Mouse (Mus musculus) lung, postnatal 0 days (tissue): ENCODE data around the gene Ppip5k1.

Experiments
- CTCF ChIP-seq: IDR thresholded peaks from 2 replicates; pipeline ENCODE4 v1.5.1; 2016; ENCODE audit warnings: antibody characterized with exemption, mild to moderate bottlenecking
- EP300 ChIP-seq: IDR thresholded peaks from 2 replicates; pipeline ENCODE4 v1.6.1; 2016; ENCODE audit warnings: antibody characterized with exemption, mild to moderate bottlenecking, control low read depth

DNA sequence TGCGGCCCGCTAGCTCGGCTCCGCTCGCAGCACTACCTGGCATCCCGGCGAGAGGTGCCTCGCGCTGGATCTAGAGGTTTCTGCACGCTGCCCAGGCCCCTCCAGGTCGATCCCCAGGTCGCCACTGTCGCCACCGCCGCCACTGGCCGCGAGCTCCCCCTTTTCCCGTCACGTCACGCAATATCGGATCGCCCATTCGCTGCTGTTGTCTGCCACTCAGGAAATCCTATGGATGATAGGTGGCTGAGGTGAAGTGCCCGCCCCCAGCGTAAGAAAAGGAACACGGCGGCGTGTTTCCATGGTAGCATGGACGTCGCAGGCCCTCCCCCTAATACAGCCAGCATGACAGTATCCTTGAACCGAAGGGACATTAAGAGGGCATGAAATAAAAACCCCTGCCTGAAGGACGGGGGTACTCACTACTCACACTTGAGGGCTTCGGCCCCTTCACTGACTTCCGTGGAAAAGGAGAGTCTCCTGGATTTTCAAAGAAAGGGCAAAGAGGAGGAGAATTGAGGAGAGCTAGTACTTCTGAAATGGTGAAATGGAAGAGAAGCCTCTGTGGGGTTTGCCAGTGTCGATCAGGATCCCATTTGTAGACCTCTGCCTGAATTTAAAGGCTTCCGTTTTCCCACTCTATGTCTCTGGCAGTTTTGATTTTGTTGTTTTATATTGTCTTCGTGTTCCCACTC lies 83.8 kb downstream of the Ppip5k1 start, which contains the start of gene Trp53bp1:
- TF ChIP-seq CTCF (no peak), EP300 (no peak)
